Mouse (Mus musculus): ENCODE measurements around the gene Commd2. TPM values are rescaled to one million over a fixed set of nuclear protein-coding genes. Genes with fewer than 3 reads are reported as not detected.

The Commd2 gene
- total RNA-seq (2022) = 10 to 100 TPM; 18.5 to 20.9 (median 19.2) TPM

DNA sequence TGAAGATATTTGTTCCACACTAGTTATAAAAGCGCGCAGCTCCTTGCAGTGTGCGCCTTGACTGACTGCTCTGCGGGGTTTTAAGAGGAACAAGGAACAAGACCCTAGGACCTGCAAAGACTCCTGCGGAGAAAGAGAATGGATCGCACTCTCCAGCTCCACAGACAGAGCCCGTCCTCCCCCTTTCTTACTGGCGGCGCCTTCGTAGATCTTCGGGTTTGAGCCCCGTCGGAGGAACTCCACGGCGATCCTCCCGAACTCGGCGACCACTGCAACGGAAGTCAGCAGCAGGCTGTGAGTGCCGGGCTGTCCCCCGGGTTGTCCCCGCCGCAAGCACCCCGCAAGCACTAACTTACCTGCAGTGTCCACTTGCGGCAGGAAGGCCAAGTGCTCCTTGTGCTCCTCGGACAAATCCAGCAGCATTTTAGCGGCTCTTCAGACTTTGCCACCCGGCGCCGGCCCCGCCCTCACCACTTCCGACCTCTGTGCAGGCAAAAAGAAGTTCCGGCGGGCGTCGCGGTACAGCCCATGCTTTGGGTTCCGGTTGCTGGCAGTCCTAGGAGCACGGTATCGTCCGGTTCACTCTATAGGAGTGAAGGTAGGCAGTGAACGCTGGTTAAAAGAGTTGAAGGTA, at the start of gene Commd2:
TSS of gene Commd2 (minus strand) at position 485 of the 634 bp plus-strand sequence.
- DNase-seq (ENCODE audit: low spot score in 2 of 2) = peak; percentile 66 to 95

DNA sequence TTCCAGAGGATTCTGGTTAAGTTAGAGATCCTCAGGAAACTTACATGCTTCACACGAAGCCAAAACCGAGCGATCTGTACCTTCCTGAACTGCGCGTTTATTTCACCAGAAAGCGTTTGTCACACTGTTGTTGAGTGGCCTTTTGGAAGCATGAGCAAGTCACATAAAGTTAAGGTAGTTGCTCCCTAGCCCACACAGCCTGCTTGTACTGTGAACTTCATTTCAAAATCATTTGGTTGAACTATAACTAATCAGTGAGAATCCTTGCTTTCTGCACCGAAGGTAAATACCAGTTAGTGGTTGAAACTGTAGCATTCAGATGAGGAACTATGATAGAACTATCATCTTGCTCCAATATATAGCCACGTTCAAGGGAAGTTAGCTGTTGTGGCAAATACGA, 45.3 kb upstream of the Commd2 start:
- DNase-seq (ENCODE audit: low spot score in 2 of 2) = no peak

DNA sequence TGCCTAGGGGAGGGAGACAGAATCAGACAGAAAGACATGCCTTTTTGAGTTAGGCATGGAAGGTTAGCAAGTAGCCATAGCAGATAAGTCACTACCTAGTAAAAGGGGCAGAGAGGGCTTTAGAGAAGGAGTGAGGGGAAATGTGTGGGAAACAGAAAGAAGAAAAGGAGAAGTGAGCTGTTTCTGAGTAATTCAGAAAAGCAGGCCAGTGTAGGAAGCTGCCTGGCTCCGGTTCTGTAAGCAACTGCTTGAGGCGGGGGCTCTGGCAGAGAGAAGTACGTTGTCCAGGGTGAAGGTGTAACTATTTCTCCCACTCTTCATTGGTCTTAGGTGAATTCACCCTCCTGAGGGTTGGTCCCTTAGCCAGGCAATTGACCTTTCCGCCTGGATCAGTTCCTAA, 44.7 kb upstream of the Commd2 start:
- DNase-seq (ENCODE audit: low spot score in 2 of 2) = no peak

DNA sequence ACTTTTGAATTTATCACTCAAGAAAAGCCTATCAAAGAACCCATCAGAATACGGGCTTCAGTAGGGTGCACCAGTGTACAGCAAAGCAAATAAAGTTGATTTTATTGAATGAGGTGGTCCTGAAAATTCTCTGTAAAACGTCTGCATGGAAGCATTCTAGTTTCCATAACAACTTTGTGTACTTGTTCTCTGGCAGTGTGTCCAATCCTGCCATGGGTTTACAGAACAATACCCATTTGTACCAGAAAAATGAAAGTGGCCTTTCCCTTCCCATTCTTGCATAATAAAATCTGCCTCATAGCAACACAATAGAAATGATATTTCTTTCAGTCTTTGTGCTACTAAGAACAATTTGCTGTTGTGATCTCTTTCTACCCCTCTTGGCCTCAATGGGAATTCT, 41.2 kb upstream of the Commd2 start, which contains the start of gene Ankub1:
TSS of gene Ankub1 (minus strand) at position 81 of the 400 bp plus-strand sequence.
- no peak for DNase-seq (ENCODE audit: low spot score in 2 of 2)

DNA sequence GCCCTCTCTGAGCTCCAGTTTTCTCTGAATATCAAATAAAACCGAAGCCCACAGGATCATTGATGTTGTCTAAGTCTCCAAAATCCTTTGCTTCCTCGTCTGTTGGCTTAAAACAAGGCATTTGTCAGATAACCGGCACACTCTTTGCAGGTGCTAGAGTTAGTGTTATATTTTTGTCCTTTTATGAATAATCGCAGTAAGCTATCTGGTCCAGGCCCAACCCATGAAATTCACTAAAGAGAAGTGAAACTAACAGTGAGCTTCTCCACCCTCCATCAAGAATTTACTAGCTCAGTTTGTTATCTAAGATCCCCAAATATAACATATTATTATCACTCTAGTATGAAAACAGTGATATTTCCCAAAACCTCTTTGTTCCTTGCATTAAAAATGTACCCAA, 40.3 kb upstream of the Commd2 start:
- DNase-seq (ENCODE audit: low spot score in 2 of 2) = no peak

DNA sequence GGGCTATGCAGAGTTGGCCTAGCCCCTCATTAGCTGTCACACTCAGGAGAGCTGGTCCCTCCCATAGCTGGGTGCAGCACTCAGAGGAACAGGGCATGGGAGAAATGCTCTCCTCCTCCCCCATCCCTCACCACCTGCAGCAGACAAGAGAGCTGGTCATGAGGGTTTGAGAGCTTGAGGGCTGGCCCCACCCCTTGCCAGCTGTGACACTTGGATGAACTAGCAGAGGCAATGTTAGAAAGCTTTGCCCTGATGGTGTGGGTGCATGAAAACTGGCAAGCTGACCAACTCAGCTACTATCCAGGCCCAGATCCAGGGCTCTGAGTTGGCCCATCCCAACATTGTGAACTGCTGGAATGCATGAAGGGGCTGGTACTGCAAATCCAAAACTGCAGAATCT, 26.3 kb upstream of the Commd2 start:
- DNase-seq (ENCODE audit: low spot score in 2 of 2) = peak in 1 of 2 experiments; percentile 60

DNA sequence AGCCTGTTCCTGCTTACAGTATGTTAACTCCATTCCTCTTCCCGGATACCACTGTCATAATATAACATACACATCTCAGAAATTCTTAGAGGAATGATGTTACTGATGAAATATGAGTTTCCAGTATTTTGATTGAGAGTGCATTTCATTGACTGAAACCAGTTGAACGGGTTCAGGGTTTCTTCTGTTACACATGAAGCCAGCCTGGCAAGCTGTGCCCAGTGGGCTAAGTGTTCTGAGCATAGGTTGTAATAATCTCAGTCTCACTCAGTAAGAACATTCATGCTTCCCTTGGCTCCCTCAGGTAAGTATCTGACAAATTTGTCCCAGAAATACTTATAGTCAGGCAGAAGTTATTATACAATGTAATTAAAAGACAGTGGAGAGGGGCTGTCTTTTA, 22.6 kb upstream of the Commd2 start:
- DNase-seq (ENCODE audit: low spot score in 2 of 2) = no peak

DNA sequence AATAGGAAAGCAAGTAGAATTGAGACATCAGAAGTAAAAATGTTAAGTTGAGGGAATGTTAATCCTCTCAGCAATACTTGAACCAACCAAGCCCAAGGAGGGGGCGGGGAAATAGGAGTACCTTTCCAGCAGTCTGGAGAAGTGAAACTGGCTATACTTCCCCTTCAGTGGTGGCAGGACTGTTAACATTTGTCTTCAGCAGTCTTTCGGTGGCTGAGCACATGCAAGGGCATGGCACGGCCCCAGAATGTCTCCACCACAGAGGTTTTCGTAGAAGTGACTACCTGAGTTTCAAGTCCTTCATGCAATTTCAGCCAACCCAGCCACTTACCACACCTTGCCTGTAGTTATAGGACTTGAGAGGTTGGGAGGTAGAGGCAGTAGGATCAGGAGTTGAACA, 22.1 kb upstream of the Commd2 start:
- DNase-seq (ENCODE audit: low spot score in 2 of 2) = no peak

DNA sequence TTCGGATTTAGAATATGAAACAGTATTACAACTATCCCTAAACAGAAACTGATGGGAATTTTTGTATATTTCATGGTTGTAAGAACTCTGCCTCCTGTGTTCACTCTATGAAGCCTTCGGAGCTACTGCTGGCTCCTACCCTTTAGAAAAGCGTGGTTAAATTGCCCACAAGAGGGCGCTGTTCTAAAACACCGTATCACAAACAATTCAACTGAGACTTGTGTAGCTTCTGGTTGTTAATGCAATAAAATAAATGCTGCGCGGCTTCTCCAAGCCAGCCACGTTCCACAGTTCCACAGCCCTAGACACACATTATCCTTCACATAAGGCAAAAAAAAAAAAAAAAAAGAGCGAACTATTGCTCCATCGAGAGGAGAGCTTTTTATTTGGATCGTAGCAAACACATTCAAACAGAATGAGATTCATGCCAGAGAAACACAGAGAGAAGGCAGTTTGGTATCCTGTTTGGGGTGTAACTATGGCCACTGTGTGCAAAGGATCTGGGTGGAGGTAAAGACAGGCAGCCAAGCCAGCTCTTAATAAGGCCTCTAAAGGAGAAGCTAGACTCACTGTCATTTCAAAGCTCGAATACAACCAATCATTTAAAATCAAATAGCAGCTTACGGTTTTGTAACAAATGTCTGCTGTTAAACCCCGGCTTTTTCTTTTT, 15.7 kb upstream of the Commd2 start:
- peak; percentile 40 to 63 for DNase-seq (ENCODE audit: low spot score in 2 of 2)

DNA sequence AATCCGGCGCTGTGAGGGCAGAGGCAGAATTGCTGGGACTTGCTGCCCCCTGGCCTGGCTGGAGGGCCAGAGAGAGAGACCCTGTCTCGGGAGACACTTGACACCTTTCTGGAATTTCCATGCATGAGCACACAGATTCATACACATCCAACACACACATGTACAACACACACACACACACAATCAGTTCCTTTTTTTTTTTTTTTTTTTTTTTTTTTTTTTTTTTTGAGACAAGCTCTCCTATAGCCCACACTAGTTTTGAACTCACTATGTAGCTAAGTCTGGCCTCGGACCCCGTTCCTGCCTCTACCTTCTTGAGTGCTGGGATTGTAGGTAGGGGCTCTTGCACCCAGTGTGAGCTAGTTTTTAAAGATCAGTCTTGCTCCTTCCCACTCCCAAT, 14.4 kb upstream of the Commd2 start:
- no peak for DNase-seq (ENCODE audit: low spot score in 2 of 2)

DNA sequence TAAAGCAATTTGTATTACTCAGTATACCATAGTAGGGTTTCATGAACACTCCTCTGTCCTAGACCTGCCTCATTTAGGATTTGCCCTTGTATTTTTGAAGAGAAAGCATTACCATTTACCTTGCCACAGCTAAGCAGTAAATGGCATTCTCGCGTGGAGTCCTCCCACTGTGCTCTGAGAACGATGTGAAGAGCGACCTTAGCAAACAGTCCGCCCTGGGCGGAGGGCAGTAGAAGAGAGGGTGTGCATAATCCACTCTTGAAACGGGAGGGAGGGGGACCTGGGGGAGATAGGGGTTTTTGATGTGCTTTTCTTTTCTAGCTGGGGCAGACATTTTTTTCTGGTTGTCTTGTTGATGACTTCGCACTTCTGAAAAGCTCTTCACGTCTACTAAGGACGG, 13.2 kb upstream of the Commd2 start:
- no peak for DNase-seq (ENCODE audit: low spot score in 2 of 2)

DNA sequence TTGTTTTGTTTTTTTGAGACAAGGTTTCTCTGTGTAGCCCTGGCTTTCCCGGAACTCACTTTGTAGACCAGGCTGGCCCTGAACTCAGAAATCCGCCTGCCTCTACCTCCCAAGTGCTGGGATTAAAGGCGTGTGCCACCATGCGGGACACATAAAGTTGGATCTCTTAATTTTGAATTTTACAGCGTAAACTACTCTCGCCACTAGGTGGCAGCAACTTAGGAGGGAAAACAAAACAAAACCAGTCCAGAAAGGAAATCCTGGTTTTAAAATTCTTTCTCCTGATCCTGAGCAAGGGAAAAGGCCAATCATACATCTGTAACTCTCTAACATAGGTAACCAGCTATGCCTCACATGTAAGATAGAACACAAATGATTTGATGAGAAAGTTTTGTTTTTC, 12.2 kb upstream of the Commd2 start:
- DNase-seq (ENCODE audit: low spot score in 2 of 2) = no peak

DNA sequence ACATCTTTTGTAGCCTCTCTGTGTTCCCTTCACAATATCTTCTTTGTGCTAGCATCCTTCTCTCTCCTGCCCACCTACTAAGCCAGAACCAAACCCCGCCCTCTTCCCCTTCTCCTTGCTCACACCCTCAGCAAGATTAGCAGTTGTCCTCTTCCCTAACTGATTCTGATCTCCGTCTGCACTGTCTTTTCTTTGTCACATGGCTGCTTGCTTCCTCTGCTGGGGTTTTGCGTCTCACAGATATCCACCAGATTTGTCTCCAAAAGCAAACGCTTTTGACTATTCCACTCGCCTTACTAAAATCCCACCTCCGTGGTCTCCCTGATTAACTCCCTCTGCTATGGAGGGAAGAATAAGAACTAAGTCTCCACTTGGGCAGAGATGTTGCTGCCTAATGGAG, 7.1 kb upstream of the Commd2 start:
- no peak for DNase-seq (ENCODE audit: low spot score in 2 of 2)

DNA sequence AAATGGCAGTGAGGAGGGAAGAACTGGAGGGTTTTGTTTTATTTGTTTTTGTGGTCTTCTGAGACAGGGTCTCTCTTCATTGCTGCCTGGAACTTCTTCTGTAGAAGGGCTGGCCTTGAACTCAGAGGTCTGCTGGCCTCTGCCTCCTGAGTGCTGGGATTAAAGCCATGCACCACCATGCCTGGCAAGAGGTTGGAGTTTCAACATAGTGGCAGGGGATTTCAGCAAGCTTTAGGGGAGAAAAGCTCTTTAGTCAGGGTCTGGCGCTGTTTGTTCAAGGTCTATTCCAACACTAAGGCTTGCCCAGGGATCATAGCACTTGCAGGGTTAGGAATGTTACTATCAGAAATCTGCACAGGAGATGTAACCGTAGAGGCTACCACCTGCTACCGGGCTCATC, 2.1 kb upstream of the Commd2 start:
- DNase-seq (ENCODE audit: low spot score in 2 of 2) = no peak

DNA sequence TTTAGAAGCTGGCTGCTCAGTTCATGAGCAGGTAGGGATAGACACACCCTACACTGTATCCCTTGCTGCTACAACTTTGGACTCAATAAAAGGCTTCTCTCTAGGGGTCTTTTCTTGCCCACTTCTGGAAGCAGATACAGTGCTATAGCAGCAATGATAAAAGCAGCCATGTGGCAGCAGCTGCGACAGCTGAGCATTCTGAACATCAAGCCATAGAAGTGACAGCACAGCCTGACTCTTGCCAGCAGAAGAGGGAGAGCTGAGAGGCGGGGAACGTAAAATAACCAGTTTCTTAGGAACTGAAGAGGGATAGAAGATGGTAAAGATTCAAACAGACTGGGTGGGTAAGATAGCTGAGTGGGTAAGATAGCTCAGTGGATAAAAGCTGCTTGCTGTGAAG, 970 bp upstream of the Commd2 start:
- DNase-seq (ENCODE audit: low spot score in 2 of 2) = no peak

DNA sequence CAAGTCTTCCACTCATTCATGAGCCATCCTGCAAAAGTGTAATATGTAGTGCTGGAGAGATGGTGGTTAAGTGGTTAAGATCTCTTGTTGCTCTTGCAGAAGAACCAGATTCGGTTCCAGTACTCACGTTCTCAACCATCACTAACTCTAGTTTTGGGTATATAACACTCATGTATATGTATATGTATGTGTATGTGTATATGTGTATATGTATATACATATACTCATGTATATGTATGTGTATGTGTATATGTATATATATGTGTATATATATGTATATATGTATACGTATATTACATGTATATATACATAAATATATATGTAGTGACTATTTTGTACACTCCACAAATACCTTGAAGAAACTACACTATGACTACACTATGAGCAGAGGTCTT, 347 bp upstream of the Commd2 start:
- DNase-seq (ENCODE audit: low spot score in 2 of 2) = no peak

DNA sequence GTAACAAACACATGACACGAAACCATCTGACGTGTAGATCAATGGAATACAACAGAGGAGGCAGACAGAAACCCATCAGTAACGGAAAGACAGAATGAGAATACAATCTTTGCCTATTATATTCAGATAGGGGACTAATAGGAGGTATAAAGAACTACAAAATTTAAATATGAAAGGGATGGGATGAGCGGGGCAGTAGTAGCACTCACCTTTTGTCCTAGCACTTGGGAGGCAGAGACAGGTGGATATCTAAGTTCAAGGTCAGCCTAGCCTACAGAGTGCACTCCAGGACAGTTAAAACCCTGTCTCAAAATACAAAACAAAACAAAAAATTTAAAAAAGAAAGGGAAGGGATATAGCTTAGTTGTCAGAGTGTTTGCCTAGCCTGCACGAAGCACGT, 8.3 kb downstream of the Commd2 start:
- DNase-seq (ENCODE audit: low spot score in 2 of 2) = no peak

DNA sequence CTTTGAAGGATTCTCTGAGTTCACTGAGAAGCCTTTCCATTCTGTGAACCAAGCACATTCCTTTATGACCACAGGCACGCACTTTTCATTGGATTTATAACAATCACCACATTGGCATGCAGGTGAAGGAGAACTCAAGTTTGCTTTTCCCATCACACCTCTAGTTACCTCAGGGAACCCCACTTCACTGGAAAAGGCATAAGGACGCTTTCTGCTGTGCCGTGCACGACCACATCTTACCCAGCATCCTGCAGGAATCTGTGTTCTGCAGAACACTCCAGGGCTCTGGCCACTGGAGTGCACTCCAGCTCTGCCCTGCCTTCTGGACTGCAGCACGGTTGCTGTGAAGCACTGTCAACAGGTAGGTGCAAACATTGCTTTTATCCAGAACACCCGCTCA, 13.9 kb downstream of the Commd2 start:
- DNase-seq (ENCODE audit: low spot score in 2 of 2) = no peak

DNA sequence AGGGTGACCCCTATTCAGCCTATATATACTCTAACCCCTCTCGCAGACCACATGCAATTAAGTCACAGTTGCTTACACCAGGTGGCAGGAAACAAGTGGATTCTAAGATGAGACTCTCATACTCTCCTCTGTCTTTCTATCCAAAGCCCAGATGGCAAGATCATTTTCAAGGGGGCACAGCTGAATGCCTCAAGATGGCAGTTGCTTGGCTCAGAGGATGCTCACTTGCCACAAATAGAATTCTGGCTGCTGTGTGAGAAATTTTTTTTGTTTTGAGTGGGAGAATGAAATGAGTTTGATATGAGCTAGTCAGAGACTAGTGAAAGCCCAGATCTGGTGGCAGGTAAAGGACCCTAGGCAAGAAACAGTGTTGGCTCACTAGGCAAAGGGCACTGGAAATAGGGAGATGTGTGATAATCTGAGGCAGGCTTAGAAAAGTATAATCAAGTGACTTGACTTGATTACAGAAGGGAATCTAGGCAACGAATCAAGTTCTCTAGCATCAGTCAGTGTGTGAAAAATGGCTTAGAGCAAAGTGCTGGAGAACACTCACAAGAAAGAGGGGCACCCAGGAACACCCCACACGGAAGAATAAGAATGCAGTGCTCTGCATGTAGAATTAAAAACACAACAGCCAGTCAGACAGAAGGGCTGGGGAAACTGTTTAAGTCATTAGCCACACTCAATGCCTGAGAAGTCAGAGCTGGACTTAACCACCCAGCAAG, 16.6 kb downstream of the Commd2 start:
- no peak for DNase-seq (ENCODE audit: low spot score in 2 of 2)

DNA sequence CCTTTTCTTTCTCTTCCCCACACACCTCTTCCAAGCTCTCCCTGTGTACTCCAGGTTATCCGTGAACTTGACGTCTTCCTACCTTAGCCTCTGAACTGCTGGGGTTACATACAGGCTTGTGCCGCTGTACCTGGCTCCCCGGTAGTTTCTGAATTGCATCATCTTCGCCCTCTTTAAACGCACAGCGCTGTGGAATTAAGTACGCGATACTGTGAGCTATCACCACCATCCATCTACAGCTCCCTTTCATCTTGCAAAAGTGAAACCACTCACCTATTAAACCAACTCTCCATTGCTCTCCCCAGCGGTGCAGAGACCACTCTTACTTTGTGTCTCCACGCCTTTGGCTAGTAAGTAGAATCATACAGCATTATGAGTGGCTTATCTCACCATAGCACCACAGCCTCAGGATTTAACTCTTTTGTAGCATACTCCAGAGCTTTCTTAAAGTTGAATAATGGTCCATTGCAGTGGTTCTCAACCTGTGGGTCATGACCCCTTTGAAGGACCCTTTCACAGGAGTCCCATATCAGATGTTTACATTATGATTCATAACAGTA, 24.5 kb downstream of the Commd2 start:
- no peak for DNase-seq (ENCODE audit: low spot score in 2 of 2)

DNA sequence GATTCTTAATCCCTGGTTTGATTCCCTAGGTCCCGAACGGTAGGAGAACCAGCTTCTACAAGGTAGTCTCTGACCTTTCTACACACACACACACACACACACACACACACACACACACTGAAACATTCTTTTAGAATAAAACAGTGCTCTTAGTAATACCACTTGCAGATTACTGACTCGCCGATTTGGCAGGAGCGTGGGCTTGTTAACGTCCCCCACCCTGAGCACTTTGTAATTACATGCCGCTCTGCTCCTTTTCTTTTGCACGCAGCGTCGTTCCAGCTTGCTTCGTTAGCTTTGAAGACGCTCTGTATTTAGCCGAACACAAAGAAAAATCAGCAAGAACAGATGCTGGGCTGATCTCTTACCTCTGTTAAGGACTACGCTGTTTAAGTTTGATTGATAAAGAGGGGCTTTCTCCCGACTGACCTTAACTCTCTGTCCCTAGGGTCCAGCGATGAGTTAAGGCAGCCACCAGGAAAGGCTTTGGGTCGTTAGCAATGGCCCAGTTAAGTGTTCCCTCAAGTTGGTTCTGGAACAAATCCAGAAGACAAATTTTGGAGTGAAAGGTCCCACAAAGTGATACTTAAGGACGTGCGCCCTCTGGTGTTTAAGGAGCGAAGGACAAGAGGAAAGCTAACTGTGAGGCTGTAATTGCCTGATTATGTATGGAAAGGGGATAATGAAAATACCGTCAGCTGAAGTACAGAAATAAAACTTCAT, 26.1 kb downstream of the Commd2 start:
- DNase-seq (ENCODE audit: low spot score in 2 of 2) = peak; percentile 18 to 51

DNA sequence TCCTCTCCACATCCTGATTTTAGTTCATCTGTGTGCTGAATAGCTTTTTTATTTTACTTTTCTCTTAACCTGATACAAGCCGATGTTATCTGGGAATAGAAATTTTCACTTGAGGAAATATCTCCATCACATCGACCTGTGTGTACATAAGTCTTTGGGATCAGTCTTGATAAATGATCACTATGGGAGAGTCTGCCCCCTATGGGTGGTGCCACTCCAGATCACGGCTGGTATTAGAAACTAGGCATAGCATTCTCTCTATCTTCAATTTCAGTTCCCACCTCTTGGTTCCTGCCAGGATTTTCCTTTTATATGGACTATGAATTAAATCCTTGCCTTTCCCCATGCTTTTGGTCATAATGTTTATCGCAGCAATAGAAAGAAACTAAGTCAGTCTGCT, 31.8 kb downstream of the Commd2 start:
- no peak for DNase-seq (ENCODE audit: low spot score in 2 of 2)
